Mouse (Mus musculus) midbrain, postnatal 0 days (tissue): ENCODE results near the gene Gm45902. TPM values are rescaled to one million over a fixed set of nuclear protein-coding genes. Genes with fewer than 3 reads are reported as not detected.

Experiments used
- ATAC-seq: fragments of 200-750 bp; cut with Nextera tagmentation; 2 replicates; pipeline ENCODE4 v1.8.0; 2017; ENCODE audit warnings: moderate number of reproducible peaks, mild to moderate bottlenecking, moderate TSS enrichment, moderate library complexity; ENCODE audit not compliant: low FRiP score
- DNase-seq: peaks from one replicate; pipeline ENCODE4 v3.0.0-alpha.2; 2015; ENCODE audit warnings: low spot score
- H3K27ac ChIP-seq: fragments of 300-500 bp; sonication (generic); 2 replicates; pipeline ENCODE4 v1.5.1; 2014; ENCODE audit warnings: low read depth, mild to moderate bottlenecking, low read length, mixed read lengths
- H3K27me3 ChIP-seq: fragments of 300-500 bp; sonication (generic); 2 replicates; pipeline ENCODE4 v1.6.1; 2014; ENCODE audit warnings: low read length, control low read depth, mixed read lengths; ENCODE audit not compliant: insufficient read depth
- H3K36me3 ChIP-seq: fragments of 300-500 bp; sonication (generic); 2 replicates; pipeline ENCODE4 v1.6.1; 2014; ENCODE audit warnings: low read length, control low read depth, mixed read lengths; ENCODE audit not compliant: insufficient read depth
- H3K4me1 ChIP-seq: fragments of 300-500 bp; sonication (generic); 2 replicates; pipeline ENCODE4 v1.6.1; 2014; ENCODE audit warnings: mild to moderate bottlenecking, control low read depth, antibody characterized with exemption, low read length, mixed read lengths; ENCODE audit not compliant: insufficient read depth
- H3K4me2 ChIP-seq: fragments of 300-500 bp; sonication (generic); 2 replicates; pipeline ENCODE4 v1.6.1; 2014; ENCODE audit warnings: low read depth, mild to moderate bottlenecking, low read length, mixed read lengths; ENCODE audit not compliant: poor library complexity, severe bottlenecking
- H3K4me3 ChIP-seq: fragments of 300-500 bp; sonication (generic); 2 replicates; pipeline ENCODE4 v1.5.1; 2014; ENCODE audit warnings: low read depth, mild to moderate bottlenecking, low read length, moderate library complexity
- H3K9ac ChIP-seq: fragments of 300-500 bp; sonication (generic); replicated peaks from 2 replicates; pipeline ENCODE4 v1.6.1; 2014; ENCODE audit warnings: mild to moderate bottlenecking, low read length, moderate library complexity, mixed read lengths; ENCODE audit not compliant: poor library complexity, severe bottlenecking
- H3K9me3 ChIP-seq: fragments of 300-500 bp; sonication (generic); 2 replicates; pipeline ENCODE4 v1.6.1; 2016; ENCODE audit warnings: low read length, control low read depth
- CTCF ChIP-seq: IDR thresholded peaks from 2 replicates; pipeline ENCODE4 v1.5.1; 2016; ENCODE audit warnings: antibody characterized with exemption, mild to moderate bottlenecking
- WGBS: fragments of 180-500 bp; shearing (Covaris S2); extraction: QIAGEN DNeasy Blood & Tissue Kit; methylation state at CpG from one replicate; pipeline ENCODE4 v1.1.7; 2014; 5-methylcytosine and 5-hydroxymethylcytosine counted together
- polyA plus RNA-seq: library from polyadenylated mRNA; unstranded; fragments of >200 nt; fragmentation: Nextera tagmentation; extraction: Ambion mirVana; gene quantifications from 2 replicates; pipeline ENCODE4 v1.2.1, GENCODE M21; 2015
- total RNA-seq: library from RNA; depleted of rRNA; stranded (reverse); fragments of >200 nt; gene quantifications from 2 replicates; pipeline ENCODE4 v1.2.3, GENCODE M21; 2014; rRNA removed

Gene Gm45902
- total and polyA plus RNA-seq, 2 experiments from 2014 or later = 5.2 to 10.6 TPM

DNA sequence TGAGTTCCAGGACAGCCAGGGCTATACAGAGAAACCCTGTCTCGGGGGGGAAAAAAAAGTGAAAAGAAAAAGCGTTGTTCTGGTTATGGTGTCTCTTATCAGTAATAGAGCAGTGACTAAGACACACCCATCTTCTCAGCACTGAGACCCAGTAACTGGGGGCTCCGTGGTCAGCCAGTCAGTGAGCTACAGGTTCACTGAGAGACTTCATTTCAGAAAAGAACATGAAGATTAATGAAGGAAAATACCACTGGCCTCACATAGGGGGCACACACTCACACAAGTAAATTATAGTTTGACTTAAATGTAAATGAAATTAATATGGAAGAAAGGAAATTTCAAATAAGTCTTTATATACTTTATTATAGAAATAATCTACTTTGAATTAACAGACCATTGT, 32.4 kb downstream of the Gm45902 start:
- H3K9ac ChIP-seq = no peak overlapping the region
- ATAC-seq (no peak), DNase-seq (no peak)
- H3K4me1 ChIP-seq = no peaks in the 10 kb centered on the region
- H3K27me3 ChIP-seq = no peaks in the 10 kb centered on the region
- no peaks in the 10 kb centered on the region for H3K36me3 ChIP-seq
- H3K9me3 ChIP-seq = no peaks in the 10 kb centered on the region
- H3K4me3 ChIP-seq = no peak overlapping the region
- no peak overlapping the region for H3K27ac ChIP-seq
- H3K4me2 ChIP-seq = no peak overlapping the region
- WGBS = 91% methylated on average over 3 of the region's 3 CpGs
- TF ChIP-seq CTCF = peak; percentile 27

- Histone ChIP-seq H3K4me2 (peak overlapping the region; percentile 79), H3K9me3 (no peaks in the 10 kb centered on the region), H3K27ac (no peak overlapping the region), H3K4me3 (no peak overlapping the region), H3K27me3 (no peaks in the 10 kb centered on the region), H3K36me3 (no peaks in the 10 kb centered on the region), H3K9ac (no peak overlapping the region), H3K4me1 (no peaks in the 10 kb centered on the region)
- ATAC-seq = no peak
- no peak for DNase-seq
- WGBS = 52% methylated on average over 3 of the region's 3 CpGs
- no peak for TF ChIP-seq CTCF
Observed at GRCm38 (mm10) chr2:3475746-3476251, 36.8 kb downstream of the Gm45902 start.

DNA sequence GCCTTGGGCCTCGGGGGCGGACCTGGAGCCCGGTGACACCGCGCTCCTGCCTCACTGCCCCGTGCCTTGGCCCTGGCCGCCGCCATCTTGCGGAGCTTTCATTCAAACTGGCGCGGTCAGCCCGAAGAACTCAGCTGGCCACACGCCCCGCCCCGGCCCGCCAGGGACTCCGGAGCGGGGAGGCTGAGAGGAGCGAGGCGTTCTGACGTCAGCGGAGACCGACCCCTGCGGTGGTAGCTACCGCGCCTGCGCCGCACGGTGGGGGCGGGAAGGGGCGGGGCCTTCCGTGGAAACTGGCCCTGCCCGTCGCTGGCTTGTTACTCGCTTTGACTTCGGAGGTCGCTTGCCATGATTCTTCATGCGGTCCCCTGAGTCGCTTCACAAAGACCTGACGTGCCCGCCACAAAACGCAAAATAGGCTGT, 37.7 kb downstream of the Gm45902 start, which contains the start of gene Suv39h2:
Suv39h2 (minus strand) TSS at position 171 of the 423 bp plus-strand sequence.
- Histone ChIP-seq H3K4me1 (no peaks in the 10 kb centered on the region), H3K4me2 (peak within 1 kb of the TSS; percentile 79), H3K36me3 (no peaks in the 10 kb centered on the region; the same call in 1 of the 2 replicates), H3K27me3 (no peaks in the 10 kb centered on the region), H3K9me3 (no peaks in the 10 kb centered on the region), H3K4me3 (peak within 1 kb of the TSS; percentile 97), H3K9ac (peak within 1 kb of the TSS; percentile 68), H3K27ac (peak within 1 kb of the TSS; percentile 78)
- under 1% methylated on average over 33 of the region's 42 CpGs for WGBS
- no peak for TF ChIP-seq CTCF
- DNase-seq (peak; percentile 96), ATAC-seq (peak; percentile 97)

- Histone ChIP-seq H3K9ac (peak overlapping the region; percentile 68), H3K4me2 (peak overlapping the region; percentile 79), H3K4me3 (peak overlapping the region; percentile 97), H3K27ac (peak overlapping the region; percentile 78), H3K36me3 (no peaks in the 10 kb centered on the region; the same call in 1 of the 2 replicates), H3K4me1 (no peaks in the 10 kb centered on the region), H3K27me3 (no peaks in the 10 kb centered on the region), H3K9me3 (no peaks in the 10 kb centered on the region)
- WGBS = under 1% methylated on average over 45 of the region's 46 CpGs
- no peak for TF ChIP-seq CTCF
- ATAC-seq = peak; percentile 80
- DNase-seq = peak; percentile 67
Observed at GRCm38 (mm10) chr2:3474361-3474805, 38.2 kb downstream of the Gm45902 start.

DNA sequence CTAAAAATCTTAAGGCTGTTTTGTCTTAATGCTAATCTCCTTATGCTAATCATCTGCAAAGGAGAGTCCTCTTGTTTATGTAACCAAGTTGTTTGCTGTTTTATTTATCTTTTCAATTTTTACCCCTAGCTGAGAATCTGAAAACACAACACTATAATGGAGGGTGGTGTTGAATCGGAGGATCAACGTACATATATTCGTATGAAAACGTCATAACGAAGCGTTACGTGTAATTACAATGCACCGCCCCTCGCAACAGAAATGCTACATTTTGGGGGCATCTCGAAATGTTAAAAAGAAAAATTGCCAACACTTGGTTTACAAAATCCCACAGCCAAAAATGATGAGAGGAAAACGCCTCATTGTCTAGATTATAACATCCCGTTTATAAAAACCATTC, 38.7 kb downstream of the Gm45902 start:
- Histone ChIP-seq H3K4me3 (peak overlapping the region; percentile 97), H3K4me1 (no peaks in the 10 kb centered on the region), H3K27me3 (no peaks in the 10 kb centered on the region), H3K4me2 (peak overlapping the region; percentile 79), H3K9me3 (no peaks in the 10 kb centered on the region), H3K9ac (peak overlapping the region; percentile 68), H3K36me3 (no peaks in the 10 kb centered on the region; the same call in 1 of the 2 replicates), H3K27ac (peak overlapping the region; percentile 78)
- DNase-seq (no peak), ATAC-seq (no peak)
- WGBS = under 1% methylated on average over 12 of the region's 12 CpGs
- no peak for TF ChIP-seq CTCF

- H3K4me3 ChIP-seq = no peak overlapping the region
- no peaks in the 10 kb centered on the region for H3K4me1 ChIP-seq
- no peaks in the 10 kb centered on the region for H3K27me3 ChIP-seq
- no peak overlapping the region for H3K4me2 ChIP-seq
- no peak for ATAC-seq
- no peak for DNase-seq
- H3K27ac ChIP-seq = no peak overlapping the region
- H3K36me3 ChIP-seq = peaks cover 17% of the 10 kb centered on the region
- 70% methylated on average over 4 of the region's 4 CpGs for WGBS
- H3K9me3 ChIP-seq = no peaks in the 10 kb centered on the region
- TF ChIP-seq CTCF = 0 out of 2 replicates have a peak, but pooled peaks have one; percentile 17
- no peak overlapping the region for H3K9ac ChIP-seq
Observed at GRCm38 (mm10) chr2:3456590-3456989, 56.0 kb downstream of the Gm45902 start.

Other genes with a start within 250 kb of the Gm45902 start
- 79.9 and 90.9 TPM in 2 replicates for gene Nmt2, start 228.6 kb downstream of the Gm45902 start, total RNA-seq
- gene Nmt2, start 228.6 kb downstream of the Gm45902 start, polyA plus RNA-seq = 107 and 108 TPM in 2 replicates
- 6.0 and 8.5 TPM in 2 replicates for gene Rpp38, start 180.1 kb downstream of the Gm45902 start, total RNA-seq
- 7.3 TPM in 2 replicates for gene Rpp38, start 180.1 kb downstream of the Gm45902 start, polyA plus RNA-seq
- gene Acbd7, start 176.6 kb downstream of the Gm45902 start, total RNA-seq = 1.5 TPM in 1 of 2 replicates, not detected in the other
- 10.5 and 12.3 TPM in 2 replicates for gene Acbd7, start 176.6 kb downstream of the Gm45902 start, polyA plus RNA-seq
- not detected in 2 replicates for gene Olah, start 115.6 kb downstream of the Gm45902 start, total RNA-seq
- 0.11 and 0.20 TPM in 2 replicates for gene Olah, start 115.6 kb downstream of the Gm45902 start, polyA plus RNA-seq
- gene Meig1, start 90.1 kb downstream of the Gm45902 start, total RNA-seq = 0.76 and 7.2 TPM in 2 replicates
- 10.3 and 19.0 TPM in 2 replicates for gene Meig1, start 90.1 kb downstream of the Gm45902 start, polyA plus RNA-seq
- 6.6 and 9.4 TPM in 2 replicates for gene Dclre1c, start 88.7 kb downstream of the Gm45902 start, total RNA-seq
- 6.3 and 6.8 TPM in 2 replicates for gene Dclre1c, start 88.7 kb downstream of the Gm45902 start, polyA plus RNA-seq
- gene Suv39h2, start 37.8 kb downstream of the Gm45902 start, total RNA-seq = 5.6 and 6.7 TPM in 2 replicates
- 4.8 and 4.9 TPM in 2 replicates for gene Suv39h2, start 37.8 kb downstream of the Gm45902 start, polyA plus RNA-seq
- gene Hspa14, start within 50 bp of the Gm45902 start, total RNA-seq = 45.1 and 47.2 TPM in 2 replicates
- 42.7 and 45.8 TPM in 2 replicates for gene Hspa14, start within 50 bp of the Gm45902 start, polyA plus RNA-seq
- 0.47 and 0.55 TPM in 2 replicates for gene Cdnf, start 240 bp upstream of the Gm45902 start, total RNA-seq
- 0.23 and 0.58 TPM in 2 replicates for gene Cdnf, start 240 bp upstream of the Gm45902 start, polyA plus RNA-seq
- gene Fam107b, start 57.7 kb upstream of the Gm45902 start, total RNA-seq = 26.8 and 50.6 TPM in 2 replicates
- gene Fam107b, start 57.7 kb upstream of the Gm45902 start, polyA plus RNA-seq = 15.6 and 16.0 TPM in 2 replicates